Mouse (Mus musculus): ENCODE measurements around the gene Sema3f. TPM values are rescaled to one million over a fixed set of nuclear protein-coding genes. Genes with fewer than 3 reads are reported as not detected.

Gene Sema3f
- total RNA-seq, 2 experiments from 2014 or later = 18.7 to 20.9 TPM

GRCm38 (mm10) chr9:107659551-107659950 lies 50.7 kb downstream of the Sema3f start:
- DNase-seq = no peak

GRCm38 (mm10) chr9:107658096-107658495 lies 52.2 kb downstream of the Sema3f start:
- no peak for DNase-seq

GRCm38 (mm10) chr9:107657144-107657543 lies 53.1 kb downstream of the Sema3f start:
- DNase-seq = no peak

GRCm38 (mm10) chr9:107654585-107654984 lies 55.7 kb downstream of the Sema3f start:
- no peak for DNase-seq

GRCm38 (mm10) chr9:107653474-107653873 lies 56.8 kb downstream of the Sema3f start:
- no peak for DNase-seq

GRCm38 (mm10) chr9:107650708-107651481 lies 59.4 kb downstream of the Sema3f start:
- DNase-seq = no peak

- no peak for DNase-seq
Measured at GRCm38 (mm10) chr9:107650225-107650624, 60.0 kb downstream of the Sema3f start.

GRCm38 (mm10) chr9:107648767-107649166 lies 61.5 kb downstream of the Sema3f start:
- no peak for DNase-seq

GRCm38 (mm10) chr9:107646975-107647374 lies 63.3 kb downstream of the Sema3f start:
- no peak for DNase-seq

- peak; percentile 87 for DNase-seq
Measured at GRCm38 (mm10) chr9:107645577-107645976, 64.7 kb downstream of the Sema3f start.

- DNase-seq = no peak
Measured at GRCm38 (mm10) chr9:107645153-107645510, 65.1 kb downstream of the Sema3f start.

GRCm38 (mm10) chr9:107644495-107645152 lies 65.7 kb downstream of the Sema3f start:
- peak; percentile 96 for DNase-seq

- DNase-seq = no peak
Measured at GRCm38 (mm10) chr9:107643544-107644214, 66.6 kb downstream of the Sema3f start.

GRCm38 (mm10) chr9:107641666-107642065 lies 68.6 kb downstream of the Sema3f start:
- no peak for DNase-seq

GRCm38 (mm10) chr9:107640257-107640772 lies 70.0 kb downstream of the Sema3f start:
- DNase-seq = no peak

GRCm38 (mm10) chr9:107637070-107637469 lies 73.2 kb downstream of the Sema3f start:
- no peak for DNase-seq

GRCm38 (mm10) chr9:107635279-107636028 lies 74.8 kb downstream of the Sema3f start, which contains the start of gene Gnai2:
Gene Gnai2 (minus strand): TSS chr9:107635367.
- peak; percentile 98 for DNase-seq

- no peak for DNase-seq
Measured at GRCm38 (mm10) chr9:107634406-107635278, 75.6 kb downstream of the Sema3f start.

- DNase-seq = peak; percentile 55
Measured at GRCm38 (mm10) chr9:107633661-107634405, 76.4 kb downstream of the Sema3f start.

- peak; percentile 86 for DNase-seq
Measured at GRCm38 (mm10) chr9:107633091-107633660, 77.1 kb downstream of the Sema3f start.
